Mouse (Mus musculus) testis, postnatal 10 days (tissue): Measurements from ENCODE around the gene Gm29582.
"Not testable (repeated sequence)": the region's sequence is repeated elsewhere in the genome, so short reads cannot be mapped to it uniquely, and the experiment has no call there.

Source experiments
- DNase-seq: peaks from one replicate; pipeline ENCODE4 v3.0.0; 2021; ENCODE audit warnings: low spot score

Gm29582 gene

GRCm38 (mm10) chrY:30738461-30738860 lies at the start of gene Gm29582:
TSS of gene Gm29582 (minus strand) at chrY:30738561.
- not testable (repeated sequence) for DNase-seq
